Mouse (Mus musculus) hindbrain, embryonic 14.5 days (tissue): ENCODE data around the gene Ggt5. TPM values are rescaled to one million over a fixed set of nuclear protein-coding genes. Genes with fewer than 3 reads are reported as not detected.

Experiments
- ATAC-seq: fragments of 200-750 bp; cut with Nextera tagmentation; 2 replicates; pipeline ENCODE4 v1.8.0; 2017; ENCODE audit warnings: moderate number of reproducible peaks, mild to moderate bottlenecking, moderate TSS enrichment, moderate library complexity; ENCODE audit not compliant: low FRiP score
- DNase-seq: peaks from one replicate; pipeline ENCODE4 v3.0.0-alpha.2; 2015; ENCODE audit warnings: low spot score
- H3K27ac ChIP-seq: fragments of 300-500 bp; sonication (generic); 2 replicates; pipeline ENCODE4 v1.5.1; 2014; ENCODE audit warnings: mild to moderate bottlenecking, moderate library complexity
- H3K27me3 ChIP-seq: fragments of 300-500 bp; sonication (generic); 2 replicates; pipeline ENCODE4 v1.6.1; 2014; ENCODE audit warnings: mild to moderate bottlenecking, low read length, mixed read lengths; ENCODE audit not compliant: control insufficient read depth, insufficient read depth
- H3K36me3 ChIP-seq: fragments of 300-500 bp; sonication (generic); replicated peaks from 2 replicates; pipeline ENCODE4 v1.6.1; 2014; ENCODE audit not compliant: control insufficient read depth, insufficient read depth
- H3K4me1 ChIP-seq: fragments of 300-500 bp; sonication (generic); replicated peaks from 2 replicates; pipeline ENCODE4 v1.6.1; 2014; ENCODE audit warnings: antibody characterized with exemption, low read length, mixed read lengths; ENCODE audit not compliant: control insufficient read depth, insufficient read depth
- H3K4me2 ChIP-seq: fragments of 300-500 bp; sonication (generic); replicated peaks from 2 replicates; pipeline ENCODE4 v1.6.1; 2014; ENCODE audit warnings: mild to moderate bottlenecking, moderate library complexity
- H3K4me3 ChIP-seq: fragments of 300-500 bp; sonication (generic); replicated peaks from 2 replicates; pipeline ENCODE4 v1.5.1; 2014; ENCODE audit warnings: mild to moderate bottlenecking, low read length
- H3K9ac ChIP-seq: fragments of 300-500 bp; sonication (generic); 2 replicates; pipeline ENCODE4 v1.6.1; 2014
- H3K9me3 ChIP-seq: fragments of 300-500 bp; sonication (generic); 2 replicates; pipeline ENCODE4 v1.6.1; 2016; ENCODE audit warnings: low read length; ENCODE audit not compliant: control insufficient read depth
- WGBS: fragments of 180-500 bp; shearing (Covaris S2); extraction: QIAGEN DNeasy Blood & Tissue Kit; methylation state at CpG from one replicate; pipeline ENCODE4 v1.1.7; 2014; 5-methylcytosine and 5-hydroxymethylcytosine counted together
- polyA plus RNA-seq: library from polyadenylated mRNA; unstranded; fragments of >200 nt; fragmentation: Nextera tagmentation; extraction: Ambion mirVana; gene quantifications from 2 replicates; pipeline ENCODE4 v1.2.1, GENCODE M21; 2014

The Ggt5 gene
- polyA plus RNA-seq, 1 experiment from 2014 or later = 2.1 TPM

DNA sequence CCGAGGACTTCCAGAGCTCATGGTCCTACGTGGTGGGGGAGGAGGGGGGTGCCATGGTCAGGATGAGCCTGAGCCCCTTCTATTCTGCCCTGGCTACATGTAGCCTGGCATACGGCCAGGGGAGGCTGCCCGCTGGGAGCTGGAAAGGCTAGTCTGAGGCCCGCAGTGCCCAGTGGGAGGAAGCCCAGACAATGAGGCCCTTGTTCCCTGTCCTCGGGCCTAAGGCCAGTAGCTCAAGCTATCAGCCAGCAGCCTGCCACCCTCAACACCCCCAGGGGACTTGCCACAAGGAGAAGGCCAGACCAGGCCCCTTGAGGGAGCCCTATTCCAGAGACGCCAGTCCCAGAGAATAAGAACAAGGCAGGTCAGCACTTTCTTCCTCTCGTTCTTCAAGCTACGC, 33.1 kb upstream of the Ggt5 start:
- no peak overlapping the region for H3K9ac ChIP-seq
- H3K4me1 ChIP-seq = peaks cover 44% of the 10 kb centered on the region
- ATAC-seq = peak; percentile 63
- WGBS = 30% methylated on average over 9 of the region's 9 CpGs
- H3K9me3 ChIP-seq = no peaks in the 10 kb centered on the region
- H3K36me3 ChIP-seq = peaks cover 49% of the 10 kb centered on the region
- peak; percentile 69 for DNase-seq
- no peak overlapping the region for H3K4me2 ChIP-seq
- H3K27me3 ChIP-seq = peaks cover under 1% of the 10 kb centered on the region; the same call in 1 of the 2 replicates
- no peak overlapping the region for H3K4me3 ChIP-seq
- H3K27ac ChIP-seq = peak overlapping the region; percentile 74

- Histone ChIP-seq H3K36me3 (peaks cover 34% of the 10 kb centered on the region), H3K9ac (peak overlapping the region; percentile 84), H3K4me3 (peak overlapping the region; percentile 70), H3K27me3 (peaks cover 9% of the 10 kb centered on the region; the same call in 1 of the 2 replicates), H3K4me1 (peaks cover 45% of the 10 kb centered on the region), H3K27ac (peak overlapping the region; percentile 98), H3K9me3 (no peaks in the 10 kb centered on the region), H3K4me2 (peak overlapping the region; percentile 92)
- ATAC-seq (peak; percentile 16), DNase-seq (peak; percentile 73)
- WGBS = 20% methylated on average over 3 of the region's 3 CpGs
Observed at GRCm38 (mm10) chr10:75558515-75558914, 30.6 kb upstream of the Ggt5 start.

GRCm38 (mm10) chr10:75559041-75559675, 30.0 kb upstream of the Ggt5 start:
- ATAC-seq (peak; percentile 8; the same call in 1 of the 2 replicates), DNase-seq (peak; percentile 62)
- 3% methylated on average over 14 of the region's 14 CpGs for WGBS

DNA sequence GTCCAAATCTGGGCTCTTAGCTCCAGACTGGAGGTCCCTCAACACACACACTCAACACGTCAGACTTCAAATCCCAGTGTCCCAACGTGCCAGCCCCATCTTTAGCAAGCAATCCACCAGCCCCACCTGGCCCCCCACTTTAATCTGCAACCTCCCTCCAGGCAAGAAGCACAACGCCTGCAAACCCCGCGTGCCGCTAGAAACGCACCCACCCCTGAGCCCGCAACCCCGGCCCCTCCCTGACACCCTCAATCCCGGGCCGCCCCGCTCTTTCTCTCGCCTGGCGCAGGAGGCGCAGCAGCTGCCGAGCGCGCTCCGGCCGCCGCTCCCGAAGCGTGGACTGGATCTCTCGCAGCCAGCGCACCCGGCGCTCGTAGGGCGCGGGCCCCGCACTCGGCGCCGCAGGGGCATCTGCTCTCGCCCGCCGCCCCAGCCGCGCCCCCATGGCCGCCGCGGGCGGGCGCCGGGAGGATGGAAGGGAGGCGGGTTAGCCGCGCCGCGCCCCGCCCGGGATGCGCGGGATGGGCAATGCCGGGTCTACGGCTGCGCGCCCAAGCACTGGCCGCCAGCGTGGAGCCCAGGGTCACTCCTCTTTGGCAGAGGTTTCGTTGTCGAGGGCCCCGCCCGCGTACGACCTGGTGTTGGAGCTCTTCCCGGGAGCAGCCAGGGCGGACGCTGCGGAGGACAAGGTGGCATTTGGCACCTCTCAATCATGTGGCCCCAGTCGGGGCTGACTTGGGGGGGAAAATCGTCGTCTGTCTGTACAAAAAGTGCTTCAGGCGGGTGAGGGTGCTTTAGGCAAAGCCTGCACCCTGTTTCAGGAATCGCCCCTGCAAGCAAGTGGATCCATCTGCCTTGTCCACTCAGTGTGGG, 29.2 kb upstream of the Ggt5 start, which contains the start of gene Lrrc75b:
TSS of gene Lrrc75b (minus strand) at position 655 of the 873 bp plus-strand sequence.
- peak within 1 kb of the TSS; percentile 92 for H3K4me2 ChIP-seq
- H3K9me3 ChIP-seq = no peaks in the 10 kb centered on the region
- H3K36me3 ChIP-seq = peaks cover 23% of the 10 kb centered on the region
- DNase-seq (peak; percentile 63), ATAC-seq (peak; percentile 32)
- peak within 1 kb of the TSS; percentile 84 for H3K9ac ChIP-seq
- H3K27ac ChIP-seq = peak within 1 kb of the TSS; percentile 98
- under 1% methylated on average over 74 of the region's 75 CpGs for WGBS
- H3K4me1 ChIP-seq = peaks cover 45% of the 10 kb centered on the region
- H3K27me3 ChIP-seq = peaks cover 9% of the 10 kb centered on the region; the same call in 1 of the 2 replicates
- H3K4me3 ChIP-seq = peak within 1 kb of the TSS; percentile 70

More at GRCm38 (mm10) chr10:75559041-75559675, 30.0 kb upstream of the Ggt5 start:
- peaks cover 45% of the 10 kb centered on the region for H3K4me1 ChIP-seq
- H3K9me3 ChIP-seq = no peaks in the 10 kb centered on the region
- H3K9ac ChIP-seq = peak overlapping the region; percentile 84
- peak overlapping the region; percentile 98 for H3K27ac ChIP-seq
- H3K4me3 ChIP-seq = peak overlapping the region; percentile 70
- H3K4me2 ChIP-seq = peak overlapping the region; percentile 92
- peaks cover 9% of the 10 kb centered on the region; the same call in 1 of the 2 replicates for H3K27me3 ChIP-seq
- peaks cover 27% of the 10 kb centered on the region for H3K36me3 ChIP-seq

DNA sequence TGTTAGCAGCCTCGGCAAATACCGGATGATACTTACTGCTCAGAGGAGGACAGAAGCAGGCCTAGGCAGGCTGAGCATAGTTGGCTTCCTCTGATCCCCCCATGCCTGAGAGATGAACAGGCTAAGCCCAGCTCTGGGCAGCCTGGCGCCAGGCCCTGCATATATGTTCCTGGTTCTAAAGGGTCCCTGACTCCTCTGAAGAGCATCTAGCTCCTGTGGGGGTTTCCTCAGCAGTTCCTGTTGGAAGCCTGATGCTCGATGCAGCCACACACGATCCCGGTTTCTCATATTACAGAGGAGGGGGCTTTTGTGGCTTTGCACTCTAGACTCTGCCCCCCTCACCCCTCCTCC, 28.6 kb upstream of the Ggt5 start:
- H3K36me3 ChIP-seq = peaks cover 17% of the 10 kb centered on the region
- peak overlapping the region; percentile 92 for H3K4me2 ChIP-seq
- H3K9me3 ChIP-seq = no peaks in the 10 kb centered on the region
- H3K4me3 ChIP-seq = peak overlapping the region; percentile 70
- ATAC-seq = peak; percentile 18
- peaks cover 9% of the 10 kb centered on the region; the same call in 1 of the 2 replicates for H3K27me3 ChIP-seq
- H3K4me1 ChIP-seq = peaks cover 44% of the 10 kb centered on the region
- peak; percentile 53 for DNase-seq
- H3K9ac ChIP-seq = peak overlapping the region; percentile 84
- WGBS = 11% methylated on average over 6 of the region's 6 CpGs
- peak overlapping the region; percentile 98 for H3K27ac ChIP-seq

DNA sequence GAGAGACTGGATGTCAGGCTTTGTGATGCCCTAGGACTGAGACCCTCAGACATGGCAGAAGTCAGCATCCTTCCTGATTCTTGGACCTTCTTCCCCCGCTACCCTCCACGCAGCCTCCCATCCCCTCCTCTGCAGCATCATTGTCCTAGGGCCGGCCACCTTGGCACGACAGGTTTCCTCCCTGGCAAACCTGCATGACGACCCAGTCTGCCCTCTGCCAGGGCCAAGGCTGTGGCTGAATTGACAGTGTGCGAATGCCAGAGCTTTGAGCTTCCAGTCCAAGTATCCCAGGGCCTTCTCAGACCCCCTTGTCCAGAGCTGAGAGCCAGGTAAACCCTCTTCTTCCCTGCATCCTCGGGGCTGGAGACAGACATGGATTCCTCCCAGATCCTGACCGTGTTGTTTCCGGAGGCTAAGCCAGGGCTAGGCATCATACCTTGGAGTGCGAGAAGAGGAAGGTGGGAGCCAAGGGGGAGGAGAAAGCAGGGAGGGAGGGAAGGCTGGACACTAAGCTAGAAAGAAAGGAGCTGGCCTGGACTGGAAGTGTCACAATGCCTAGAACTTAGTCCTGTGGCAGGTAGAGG, 28.0 kb upstream of the Ggt5 start, which contains the start of gene Ggt1:
TSS of gene Ggt1 (plus strand) at position 534 of the 584 bp plus-strand sequence.
- WGBS = 49% methylated on average over 10 of the region's 10 CpGs
- peaks cover 39% of the 10 kb centered on the region for H3K4me1 ChIP-seq

GRCm38 (mm10) chr10:75562596-75562995, 26.5 kb upstream of the Ggt5 start:
- peaks cover 25% of the 10 kb centered on the region for H3K4me1 ChIP-seq
- no peak overlapping the region for H3K27ac ChIP-seq
- no peak overlapping the region for H3K4me2 ChIP-seq
- H3K36me3 ChIP-seq = no peaks in the 10 kb centered on the region
- DNase-seq (no peak), ATAC-seq (no peak)
- H3K9ac ChIP-seq = no peak overlapping the region
- WGBS = 87% methylated on average over 8 of the region's 8 CpGs
- peaks cover 9% of the 10 kb centered on the region; the same call in 1 of the 2 replicates for H3K27me3 ChIP-seq
- H3K4me3 ChIP-seq = no peak overlapping the region
- no peaks in the 10 kb centered on the region for H3K9me3 ChIP-seq

More for the DNA sequence above, 28.0 kb upstream of the Ggt5 start, which contains the start of gene Ggt1:
- no peaks in the 10 kb centered on the region for H3K9me3 ChIP-seq
- peak within 1 kb of the TSS; percentile 98 for H3K27ac ChIP-seq
- peaks cover 9% of the 10 kb centered on the region; the same call in 1 of the 2 replicates for H3K27me3 ChIP-seq
- ATAC-seq (no peak), DNase-seq (no peak)
- H3K4me3 ChIP-seq = peak within 1 kb of the TSS; percentile 70
- H3K36me3 ChIP-seq = peaks cover 10% of the 10 kb centered on the region
- H3K9ac ChIP-seq = peak within 1 kb of the TSS; percentile 84
- H3K4me2 ChIP-seq = peak within 1 kb of the TSS; percentile 92

DNA sequence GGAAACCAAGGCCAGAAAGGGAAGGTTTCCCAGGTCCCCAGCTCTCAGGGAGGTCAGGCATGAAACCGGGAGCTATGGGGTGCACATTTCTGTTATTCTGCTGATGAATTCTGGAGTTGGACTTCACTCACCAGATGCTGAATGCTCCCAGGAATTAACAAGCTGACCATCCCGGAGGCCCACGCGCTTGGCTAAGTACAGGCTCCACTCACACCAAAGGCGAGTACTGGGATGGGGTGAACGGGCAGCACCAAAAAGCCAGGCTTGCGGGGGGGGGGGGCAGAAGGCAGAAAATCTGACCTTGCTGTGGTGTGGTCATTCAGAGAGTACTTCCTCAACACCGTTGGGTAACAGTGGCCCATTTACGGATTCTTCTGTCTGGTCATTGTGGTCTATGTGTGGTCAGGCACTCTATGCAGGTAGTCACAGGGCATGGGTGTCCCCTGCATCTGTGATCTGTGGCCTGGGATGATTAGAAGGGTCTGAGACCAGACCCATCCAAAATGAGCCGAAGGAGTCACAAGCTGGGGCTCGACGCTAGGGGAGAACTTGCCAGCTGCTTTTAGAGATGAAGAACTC, 24.4 kb upstream of the Ggt5 start:
- Histone ChIP-seq H3K4me1 (peaks cover 14% of the 10 kb centered on the region), H3K4me2 (no peak overlapping the region), H3K36me3 (no peaks in the 10 kb centered on the region), H3K9ac (no peak overlapping the region), H3K27ac (no peak overlapping the region), H3K9me3 (no peaks in the 10 kb centered on the region), H3K27me3 (peaks cover 9% of the 10 kb centered on the region; the same call in 1 of the 2 replicates), H3K4me3 (no peak overlapping the region)
- ATAC-seq (no peak), DNase-seq (no peak)
- 83% methylated on average over 12 of the region's 12 CpGs for WGBS
